Mouse (Mus musculus) left cerebral cortex, adult 8-10 months (tissue): ENCODE measurements around the gene Pcgf3. TPM values are rescaled to one million over a fixed set of nuclear protein-coding genes. Genes with fewer than 3 reads are reported as not detected.
A peak's percentile ranks its signal among the peaks of the same experiment; 100 is the strongest.

Experiments
- DNase-seq, 2 experiments: peaks; one replicate each; pipeline ENCODE4 v3.0.0; 2022; ENCODE audit warnings: low spot score in 2 of 2
- total RNA-seq, 4 experiments: library from RNA; stranded (reverse); gene quantifications; 2 replicates each; pipeline ENCODE4 v1.2.4; 2022

Pcgf3 gene
- total RNA-seq: 10 to 100 TPM; 36.7 to 41.7 (median 38.5) TPM

DNA sequence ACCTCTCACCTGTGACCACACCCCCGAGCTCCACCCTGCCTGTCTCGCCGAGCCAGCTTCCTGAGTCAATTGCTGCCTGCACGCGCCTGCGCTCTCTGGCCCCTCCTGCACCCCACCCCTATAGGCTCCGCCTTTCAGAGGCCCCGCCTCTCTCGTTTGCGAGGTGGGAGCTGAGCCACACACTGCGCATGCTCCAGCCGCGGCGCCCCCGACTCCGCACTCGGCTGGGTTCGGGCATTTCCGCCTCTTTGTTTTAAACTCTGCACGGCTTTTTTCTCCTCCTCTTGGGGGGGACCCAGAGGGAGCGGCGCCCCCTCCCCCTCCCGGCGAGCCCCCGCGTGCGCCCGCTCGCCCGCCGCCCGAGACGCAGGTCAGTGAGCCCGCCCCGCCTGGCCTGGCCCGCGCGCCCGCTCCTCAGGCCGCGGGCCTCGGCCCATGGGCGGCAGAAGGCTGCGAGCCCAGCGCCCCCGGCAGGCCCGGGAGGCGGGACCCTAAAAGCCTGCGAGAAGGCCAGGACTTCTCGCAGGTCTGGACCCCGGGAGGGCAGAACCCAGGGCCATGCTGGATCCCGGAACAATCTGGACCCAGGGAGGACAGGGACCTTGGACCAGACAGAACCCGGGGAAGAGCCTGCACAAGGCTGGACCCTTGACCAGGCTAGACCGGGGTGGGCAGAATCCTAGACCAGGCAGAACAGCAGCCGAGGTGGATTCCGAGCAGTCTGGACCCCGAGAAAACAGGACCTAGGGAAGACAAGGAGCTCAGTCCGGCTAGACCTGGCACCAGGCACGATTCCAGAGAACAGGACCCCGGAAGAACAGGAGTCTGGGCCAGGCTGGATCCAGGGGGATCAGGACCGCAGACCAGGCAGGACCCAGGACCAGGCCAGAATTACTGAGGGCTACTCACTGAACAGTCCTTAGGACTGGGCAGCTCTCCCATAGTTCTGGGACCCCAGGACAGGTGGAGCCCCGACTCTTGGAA lies at the start of gene Pcgf3:
TSS of gene Pcgf3 (plus strand) at position 151 of the 984 bp plus-strand sequence.
- DNase-seq: peak; percentile 88 to 96

DNA sequence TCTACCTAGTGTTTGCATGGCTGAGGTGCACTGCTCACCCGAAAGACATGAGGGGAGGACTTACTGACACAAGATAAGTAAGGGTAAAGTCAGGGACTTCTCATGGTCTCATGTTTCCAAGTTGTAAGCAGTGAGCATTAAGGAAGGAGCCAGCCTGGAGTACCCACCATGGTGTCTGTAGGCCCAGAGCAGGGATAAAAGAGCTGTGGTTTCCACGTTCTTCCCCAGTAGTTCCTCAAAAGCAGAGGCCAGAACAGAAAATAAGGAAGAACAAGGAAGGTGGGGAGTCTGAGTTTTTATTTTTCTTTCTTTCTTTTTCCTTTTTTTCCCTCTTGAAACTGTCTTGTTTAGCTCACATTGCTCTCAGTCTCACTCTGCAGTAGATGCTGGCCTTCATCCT lies 46.3 kb upstream of the Pcgf3 start:
- no peak for DNase-seq

DNA sequence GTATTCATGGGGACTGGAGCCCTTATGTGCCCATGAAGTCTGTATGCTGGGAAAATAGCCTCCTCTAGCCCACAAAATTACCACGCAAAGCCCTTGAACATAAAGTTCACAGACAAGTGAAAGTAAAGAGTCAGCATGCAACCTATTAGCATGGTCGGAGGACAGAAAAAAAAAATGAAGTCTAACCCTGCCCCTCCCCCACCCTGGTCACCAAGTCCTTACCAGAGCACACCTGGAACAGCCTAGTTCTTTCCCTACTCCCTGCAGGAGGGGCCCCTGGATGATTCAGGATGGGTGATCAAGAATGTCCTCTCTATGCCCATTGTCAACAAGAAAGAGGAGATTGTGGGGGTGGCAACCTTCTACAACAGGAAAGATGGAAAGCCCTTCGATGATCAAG lies 38.3 kb upstream of the Pcgf3 start:
- no peak for DNase-seq

DNA sequence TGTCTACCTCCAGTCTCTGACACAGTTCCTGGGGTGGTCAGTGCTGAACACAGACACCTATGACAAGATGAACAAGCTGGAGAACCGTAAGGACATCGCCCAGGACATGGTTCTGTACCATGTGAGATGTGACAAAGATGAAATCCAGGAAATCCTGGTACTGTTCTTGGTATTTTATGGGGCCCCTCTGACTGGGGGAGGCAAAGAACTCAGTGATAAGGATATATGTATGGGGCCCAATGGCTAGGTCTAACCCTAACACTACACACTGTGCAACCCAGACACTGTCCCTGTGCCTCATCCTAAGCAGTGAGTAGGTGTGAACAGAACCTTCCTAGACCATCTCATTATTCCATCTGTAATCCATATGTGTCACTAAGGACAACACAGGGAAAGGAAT lies 37.6 kb upstream of the Pcgf3 start:
- DNase-seq: no peak

DNA sequence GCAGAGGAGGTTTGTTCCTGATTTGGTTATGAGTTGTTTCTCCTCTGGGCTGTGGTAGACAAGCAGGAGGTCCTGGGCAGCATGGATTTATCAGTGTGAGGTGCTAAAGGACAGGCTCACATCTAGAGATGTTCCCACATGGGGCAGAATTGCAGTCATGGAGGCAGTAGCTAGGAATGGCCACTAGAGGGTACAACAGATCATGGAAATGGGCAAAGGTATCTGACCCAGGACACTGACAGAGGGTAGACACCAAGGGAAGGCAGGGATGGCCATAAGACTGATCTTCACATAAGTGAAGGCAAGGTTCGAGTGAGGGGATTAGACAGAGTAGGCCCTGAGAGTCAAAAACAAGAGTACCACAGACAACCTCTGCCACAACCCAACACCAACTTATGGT lies 33.8 kb upstream of the Pcgf3 start:
- no peak for DNase-seq

DNA sequence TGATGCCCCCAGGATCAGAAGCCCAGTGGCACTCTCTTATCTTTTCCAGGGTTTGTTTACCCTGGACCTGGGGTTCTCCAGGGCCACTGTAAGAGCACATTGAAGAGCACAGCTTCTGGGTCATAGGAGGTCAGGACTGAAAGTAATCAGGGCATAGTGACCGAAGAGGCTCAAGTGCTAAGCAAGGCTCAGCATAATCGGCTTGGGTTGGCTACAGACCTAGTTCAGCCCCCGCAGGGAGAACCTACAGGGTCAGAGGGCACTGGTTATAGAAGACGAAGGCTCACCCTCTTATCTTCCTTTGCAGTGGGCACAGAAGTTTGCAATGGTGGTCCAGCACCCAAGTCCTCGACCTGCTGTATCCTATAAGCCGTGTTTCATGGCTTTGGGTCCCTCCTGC lies 29.8 kb upstream of the Pcgf3 start:
- no peak for DNase-seq

DNA sequence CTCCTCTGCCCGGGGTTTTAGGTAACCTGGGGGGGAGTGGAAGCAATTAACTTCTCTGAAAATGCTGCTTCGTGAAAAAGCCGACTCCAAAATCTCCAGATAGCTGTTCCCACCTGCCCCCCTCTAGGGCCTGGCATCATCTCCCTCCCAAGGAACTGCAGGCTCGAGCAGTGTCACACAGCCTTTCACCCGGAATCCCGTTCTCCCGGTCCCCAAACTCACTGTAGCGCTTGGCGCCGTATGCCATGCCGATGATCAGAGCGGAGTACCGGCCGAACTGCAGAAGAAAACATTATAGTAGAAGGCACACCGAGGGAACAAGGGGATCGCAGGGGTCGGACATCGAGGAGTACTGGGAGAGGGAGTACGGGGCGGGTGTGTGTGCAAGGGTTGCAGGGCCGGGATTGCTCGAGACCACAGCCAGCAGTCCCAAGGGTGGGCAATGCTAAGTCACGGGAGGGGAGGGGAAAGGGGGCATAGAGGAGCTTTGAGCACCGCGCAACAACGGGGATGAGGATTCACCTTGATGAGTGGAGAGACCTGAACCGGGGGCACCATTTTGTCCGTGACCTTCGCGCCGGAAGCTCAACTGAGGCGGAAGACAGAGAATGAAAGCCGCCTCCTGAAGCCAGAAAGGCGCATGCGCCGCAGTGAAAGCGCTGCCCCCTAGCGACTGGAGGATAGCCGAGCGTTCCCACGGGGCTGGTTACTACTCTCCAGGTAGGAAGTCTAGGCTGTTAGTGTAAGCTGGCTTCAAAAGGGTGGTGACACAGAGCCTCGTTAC lies 27.0 kb upstream of the Pcgf3 start, which contains the start of gene Atp5k:
TSS of gene Atp5k (minus strand) at position 645 of the 784 bp plus-strand sequence.
- peak; percentile 90 for DNase-seq

DNA sequence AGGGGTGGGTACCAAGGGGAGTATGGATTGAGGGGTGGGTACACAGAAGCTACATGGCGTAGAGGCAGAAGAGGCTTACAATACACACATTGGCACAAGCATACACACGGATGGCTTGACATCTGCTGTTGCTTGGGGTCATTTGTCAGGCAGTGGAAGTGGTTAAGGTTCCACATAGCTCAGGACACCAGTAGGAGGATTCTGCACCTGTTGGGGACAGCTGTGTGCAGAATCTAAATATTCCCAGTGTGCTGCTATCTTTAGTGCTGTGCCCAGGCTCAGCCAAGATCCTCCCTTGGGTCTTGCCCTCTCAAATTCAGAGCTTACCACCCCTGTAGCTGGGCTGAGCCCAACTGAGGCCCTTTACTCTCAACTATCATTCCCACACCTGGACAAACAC lies 24.9 kb upstream of the Pcgf3 start:
- DNase-seq: no peak

DNA sequence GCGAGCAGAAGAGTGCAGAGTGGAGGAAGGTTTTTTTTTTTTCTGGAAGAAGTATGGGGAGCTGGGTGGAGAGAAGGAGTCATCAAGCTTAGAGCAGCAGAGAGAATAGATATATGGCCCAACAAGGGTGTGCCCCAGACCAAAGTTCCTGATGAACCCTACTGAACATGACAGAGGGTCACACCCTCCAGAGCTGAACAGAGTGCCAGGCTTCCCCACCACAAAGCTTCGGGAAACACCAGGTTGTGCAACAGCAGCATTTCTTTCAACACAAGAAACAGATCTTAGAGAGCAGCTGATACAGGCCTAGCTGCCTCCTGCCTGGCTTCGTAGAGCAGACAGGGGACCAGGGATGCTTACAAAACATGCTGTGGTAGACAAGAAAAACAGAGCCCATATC lies 14.1 kb upstream of the Pcgf3 start:
- no peak for DNase-seq

DNA sequence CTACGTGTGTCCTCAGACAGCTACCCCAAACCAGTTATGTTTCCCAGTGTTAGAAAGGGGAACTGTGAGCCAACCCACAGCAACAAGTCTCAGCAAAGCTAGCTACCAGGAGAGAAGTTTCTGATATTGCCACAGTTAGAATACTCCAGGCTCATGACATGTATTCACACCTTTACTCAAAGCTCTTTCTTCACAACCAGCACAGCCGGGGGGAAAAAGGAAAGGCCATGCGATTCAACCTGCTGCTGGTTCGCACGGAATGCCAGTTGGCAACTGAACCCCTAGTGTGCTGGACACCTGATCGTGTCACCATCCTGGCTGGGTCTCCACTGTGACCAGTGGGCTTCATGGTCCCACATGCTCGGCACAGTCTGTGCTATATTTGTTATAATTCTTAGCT lies 13.2 kb upstream of the Pcgf3 start:
- no peak for DNase-seq

DNA sequence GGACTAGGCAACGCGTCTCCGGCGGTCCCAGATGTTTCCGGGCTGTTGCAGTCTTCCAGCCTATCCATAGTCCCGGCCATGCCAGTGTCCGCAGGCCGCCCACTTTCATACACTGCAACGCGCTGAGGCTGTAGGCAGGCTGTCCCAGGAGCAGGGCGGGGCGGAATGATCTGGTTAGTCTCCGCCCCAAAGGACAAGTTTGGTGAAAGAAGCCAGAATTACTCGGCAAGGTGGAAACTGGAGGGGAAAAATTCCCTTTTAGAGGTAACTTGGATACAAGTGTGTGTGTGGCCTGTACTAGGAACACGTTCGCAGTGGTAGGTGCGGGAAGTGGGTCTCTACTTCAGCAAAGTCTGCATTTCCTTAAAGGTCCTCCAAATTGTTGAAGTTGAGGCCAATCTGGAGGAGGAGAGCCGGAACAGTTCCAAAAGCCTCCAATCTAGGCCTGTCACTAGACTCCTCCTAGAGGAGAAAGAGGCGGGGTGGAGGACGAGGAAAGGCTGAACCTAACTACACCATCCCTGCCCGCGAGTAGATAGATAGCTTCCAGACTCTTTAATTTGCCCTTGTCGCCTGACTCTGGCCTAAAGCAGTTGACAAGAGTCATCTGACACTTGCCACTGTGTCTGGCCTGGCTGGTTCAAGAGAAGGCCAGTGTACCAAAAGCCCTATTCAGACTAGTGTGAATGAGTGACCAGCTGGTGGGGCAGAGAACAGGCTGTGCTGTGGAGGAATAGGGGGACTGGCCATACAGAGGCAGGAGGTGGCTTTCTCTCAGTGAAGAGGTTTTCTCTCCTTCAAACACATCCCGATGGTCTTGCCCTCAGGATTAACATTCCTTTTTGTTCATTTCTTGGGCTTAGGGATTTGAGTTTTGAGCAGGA lies 12.0 kb upstream of the Pcgf3 start, which contains the start of gene Mfsd7a:
TSS of gene Mfsd7a (minus strand) at position 107 of the 884 bp plus-strand sequence.
- DNase-seq: no peak

DNA sequence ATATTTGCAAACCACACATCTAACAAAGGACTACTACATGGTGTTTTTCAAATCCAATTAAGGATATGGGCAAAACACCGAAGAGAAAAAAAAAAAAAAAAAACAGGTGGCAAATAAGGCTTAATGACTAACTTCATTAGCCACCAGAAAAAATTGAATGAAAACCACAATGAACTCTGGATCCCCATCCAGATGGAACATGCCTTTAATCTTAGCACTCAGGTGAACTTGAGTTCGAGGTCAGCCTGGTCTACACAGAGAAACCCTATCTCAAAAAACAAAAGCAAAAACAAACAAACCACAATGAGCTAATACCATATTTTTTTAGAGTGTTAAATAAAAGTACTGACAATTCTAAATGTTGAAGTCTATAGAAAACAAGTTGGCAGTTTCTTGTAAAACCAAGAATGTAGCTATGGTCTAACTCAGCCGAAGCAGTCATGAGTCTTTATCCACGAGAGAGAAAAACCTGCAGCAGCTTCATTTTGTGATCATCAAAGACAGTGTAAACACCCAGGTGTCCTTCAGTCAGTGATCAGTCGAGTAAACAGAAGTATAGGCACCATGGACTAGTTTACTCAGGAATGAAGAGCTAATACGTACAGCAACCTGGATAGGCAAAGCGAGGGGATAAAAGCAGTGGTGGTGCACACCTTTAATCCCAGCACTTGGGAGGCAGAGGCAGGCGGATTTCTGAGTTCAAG lies 10.0 kb upstream of the Pcgf3 start:
- DNase-seq: no peak

DNA sequence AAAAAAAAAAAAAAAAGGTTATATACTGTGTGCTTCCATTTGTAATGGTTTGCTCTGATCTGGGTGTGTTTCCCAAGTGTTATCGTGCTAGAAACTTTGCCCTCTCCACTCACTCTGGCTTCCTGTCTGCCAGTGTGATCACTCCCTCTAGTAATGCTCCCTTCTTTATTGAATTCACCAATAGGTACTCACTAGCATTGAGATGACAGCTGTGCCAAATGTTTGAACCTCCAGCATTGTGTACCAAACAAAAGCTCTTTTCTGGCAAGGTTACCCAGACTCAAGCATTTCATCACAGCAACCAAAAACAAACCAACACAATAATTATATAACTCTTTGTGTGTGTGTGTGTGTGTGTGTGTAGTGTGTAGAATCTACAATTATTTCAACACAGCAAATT lies 9.4 kb upstream of the Pcgf3 start:
- no peak for DNase-seq

DNA sequence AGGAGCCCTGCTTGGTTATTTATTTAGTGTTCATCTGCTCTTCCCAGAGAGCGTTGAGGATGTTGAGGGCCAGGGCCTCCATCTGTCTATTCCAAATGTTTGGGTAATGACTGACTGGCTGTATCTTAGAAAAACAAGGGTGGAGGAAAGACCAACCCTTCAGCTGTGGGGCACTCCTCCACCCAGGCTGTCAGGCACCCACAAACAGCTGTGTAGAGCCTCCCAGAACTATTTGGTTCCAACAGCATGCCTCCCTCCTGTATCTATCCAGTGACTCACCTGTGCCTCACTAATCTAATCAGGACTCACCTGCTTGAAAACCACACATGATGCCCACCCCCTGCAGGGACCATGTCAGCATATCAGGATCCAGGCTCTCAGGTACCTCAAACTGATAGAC lies 8.6 kb upstream of the Pcgf3 start:
- no peak for DNase-seq

DNA sequence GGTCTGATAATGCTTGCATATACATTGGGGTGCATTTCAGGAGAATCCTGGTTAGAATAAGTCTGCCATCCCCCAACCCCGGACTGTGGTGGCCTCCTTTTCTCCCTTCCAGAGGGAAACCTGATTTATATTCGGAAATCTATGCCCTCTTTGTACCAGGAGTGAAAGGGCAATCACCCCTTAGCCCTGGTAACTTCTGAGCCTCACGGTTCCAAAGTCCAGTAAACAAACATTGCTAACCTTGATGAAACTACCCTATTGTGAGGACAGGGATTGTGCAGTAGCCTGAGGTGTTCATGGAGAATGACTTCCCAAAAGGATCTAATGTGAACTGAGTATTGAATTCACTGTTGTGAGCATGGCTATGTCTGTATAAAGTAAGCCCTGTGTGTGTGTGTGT lies 6.9 kb upstream of the Pcgf3 start:
- no peak for DNase-seq

DNA sequence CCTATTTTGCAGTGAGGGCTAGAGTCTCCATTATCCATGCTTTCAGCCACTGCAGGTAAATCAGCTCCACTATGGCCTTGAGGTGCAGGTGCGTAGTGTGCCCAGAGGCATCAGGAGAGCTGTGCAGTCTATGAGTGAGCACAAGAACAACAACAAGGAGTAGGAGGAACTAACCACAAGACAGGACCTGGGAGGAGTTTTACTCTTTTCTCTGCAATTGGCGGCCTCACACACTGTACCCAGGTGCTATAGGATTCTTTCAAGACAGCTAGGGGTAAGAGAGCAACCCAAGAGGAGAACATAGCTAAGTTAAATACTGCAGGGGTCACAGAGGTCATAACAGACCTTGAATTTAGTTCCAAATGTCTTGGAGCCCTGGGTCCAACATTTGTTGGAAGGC lies 2.3 kb upstream of the Pcgf3 start:
- no peak for DNase-seq

DNA sequence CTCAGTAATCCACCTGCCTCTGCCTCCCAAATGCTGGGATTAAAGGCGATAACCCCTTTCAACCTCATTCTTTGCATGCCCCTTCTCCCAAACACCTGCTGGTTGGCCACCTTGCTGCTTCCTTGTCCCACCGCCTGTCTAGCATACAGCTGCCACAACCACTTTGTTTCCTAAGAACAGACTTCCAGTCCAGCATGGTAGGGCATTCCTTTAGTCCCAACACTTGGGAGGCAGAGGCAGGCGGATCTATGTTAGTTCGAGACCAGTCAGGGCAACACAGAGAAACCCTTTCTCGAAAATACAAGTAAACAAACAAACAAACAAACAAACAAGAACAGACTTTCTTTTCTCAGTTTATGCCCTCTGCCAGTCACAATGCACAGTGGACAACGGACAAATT lies 571 bp upstream of the Pcgf3 start:
- no peak for DNase-seq

DNA sequence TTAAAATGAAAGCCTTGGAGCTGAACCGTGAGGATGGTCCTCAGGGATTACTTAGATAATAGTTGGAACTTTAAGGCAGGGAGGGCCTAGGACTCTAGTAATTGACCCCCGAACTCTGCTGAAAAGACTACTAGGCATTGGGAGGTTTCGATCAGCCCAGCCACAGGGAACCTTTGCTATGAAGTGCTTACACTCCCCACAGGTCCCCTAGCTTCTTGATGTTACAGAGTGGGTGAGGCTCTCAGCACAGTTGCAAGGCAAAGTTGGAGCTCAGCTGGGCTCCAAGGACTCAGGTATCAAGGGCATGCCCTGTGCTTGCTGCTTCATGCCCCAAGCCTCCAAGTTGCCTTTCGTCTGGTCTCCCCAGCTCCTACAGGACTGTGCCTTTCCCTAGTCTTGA lies 1.4 kb downstream of the Pcgf3 start:
- no peak for DNase-seq

DNA sequence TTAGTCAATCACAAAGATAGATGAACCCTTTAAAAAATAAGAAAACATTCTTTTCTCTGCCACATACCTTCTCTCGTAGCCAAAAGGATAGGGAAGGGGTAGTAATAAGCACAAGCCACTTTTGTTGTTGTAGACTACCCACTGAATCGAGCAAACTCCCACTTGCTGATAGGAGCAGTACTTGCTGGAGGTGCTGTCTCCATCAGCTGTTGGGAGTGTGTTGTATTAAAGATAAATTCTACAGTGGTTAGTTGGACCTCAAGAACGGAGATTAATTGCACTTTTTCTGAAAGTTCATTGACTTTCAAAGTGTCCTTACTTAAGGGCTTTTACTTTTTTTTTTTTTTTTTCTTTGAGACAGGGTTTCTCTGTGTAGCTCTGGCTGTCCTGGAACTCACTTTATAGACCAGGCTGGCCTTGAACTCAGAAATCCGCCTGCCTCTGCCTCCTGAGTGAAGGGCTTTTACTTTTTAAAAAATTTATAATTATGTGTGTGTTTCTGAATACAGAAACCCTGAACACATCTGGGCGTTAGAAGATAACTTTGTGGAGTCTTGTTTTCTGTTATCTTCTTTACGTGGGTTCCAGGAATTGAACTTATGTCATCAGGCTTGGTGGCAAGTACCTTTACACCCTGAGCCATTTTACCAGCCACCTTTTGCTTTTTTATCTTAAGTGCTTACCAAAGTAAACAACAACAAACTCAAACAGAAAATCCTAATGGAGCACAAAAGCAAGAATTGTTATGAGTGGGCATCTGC lies 4.3 kb downstream of the Pcgf3 start:
- no peak for DNase-seq

DNA sequence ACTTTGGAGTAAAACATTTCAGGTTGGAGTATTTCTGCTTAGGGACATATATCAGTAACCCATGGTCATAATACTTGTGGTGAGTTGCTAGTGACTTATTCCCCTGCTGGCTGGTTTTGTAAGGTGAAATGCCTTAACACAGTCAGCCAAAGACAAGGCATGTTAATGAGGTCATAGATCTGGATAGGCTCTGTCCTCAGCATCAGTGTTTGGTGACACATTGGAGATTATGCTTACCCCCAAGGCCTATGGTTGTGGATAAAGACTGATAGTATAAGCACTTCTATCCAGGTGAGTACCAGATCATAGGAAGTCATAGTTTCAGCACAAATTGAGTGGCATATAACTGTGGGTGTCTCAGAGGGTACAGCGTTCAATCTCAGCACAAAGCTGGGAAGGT lies 5.6 kb downstream of the Pcgf3 start:
- DNase-seq: no peak
